Mouse (Mus musculus) ES-CJ7 (cell line): Measurements from ENCODE around the gene Riox2.

ENCODE experiments used
- DNase-seq: peaks from one replicate; pipeline ENCODE4 v3.0.0; 2011; ENCODE audit warnings: low read depth, low spot score

Riox2 gene

GRCm38 (mm10) chr16:59517447-59518219 is 46.1 kb downstream of the Riox2 start:
- no peak for DNase-seq

DNA sequence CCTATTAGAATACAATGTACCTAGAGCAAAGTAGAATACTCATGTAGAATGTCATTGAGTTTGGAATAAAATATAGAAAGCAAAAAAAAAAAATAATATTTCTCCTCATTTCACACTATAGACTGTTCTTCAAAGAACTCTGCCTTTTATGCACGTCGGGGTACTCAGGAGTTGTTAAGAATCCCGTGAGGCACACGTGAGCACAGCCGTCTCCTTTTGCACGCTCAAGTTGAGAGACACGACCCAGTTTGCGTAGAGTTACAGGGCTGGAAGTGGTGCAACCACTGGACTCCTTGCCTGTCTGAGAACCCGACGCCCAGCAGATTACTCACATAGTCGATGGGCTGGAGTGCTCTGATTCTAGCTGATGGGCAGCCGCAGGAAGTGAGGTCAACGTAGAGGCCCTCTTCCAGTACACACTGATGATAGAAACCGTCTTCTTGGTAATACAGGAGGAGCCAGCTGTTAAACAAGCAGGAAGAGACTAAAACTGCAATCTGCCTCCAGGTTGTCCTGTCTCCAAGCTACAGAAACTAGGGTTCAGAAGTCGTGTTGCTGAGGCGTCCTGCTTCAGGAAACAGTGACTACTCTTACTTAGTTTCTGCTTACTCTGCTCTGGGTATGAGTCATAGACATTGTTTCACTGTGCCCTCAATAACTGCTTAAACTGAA is 50.3 kb downstream of the Riox2 start:
- DNase-seq: no peak

DNA sequence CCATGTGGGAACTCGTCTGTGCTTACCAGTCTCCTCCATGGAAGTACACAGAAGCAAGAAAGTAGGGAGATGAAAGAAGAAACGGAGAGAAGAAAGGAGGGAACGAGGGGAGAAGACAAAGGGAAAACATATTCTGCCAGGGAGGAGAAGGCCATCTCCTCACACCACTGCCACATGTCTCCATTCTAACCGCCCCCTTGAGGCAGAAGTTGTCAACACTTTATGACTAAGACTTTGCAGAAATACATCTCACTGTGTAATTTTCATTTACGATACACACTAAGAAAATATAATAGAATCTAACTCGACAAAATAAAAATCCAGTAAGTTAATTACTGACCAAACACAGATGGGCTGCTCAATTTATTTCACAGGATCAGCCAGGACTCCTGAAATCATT is 55.4 kb downstream of the Riox2 start:
- no peak for DNase-seq

DNA sequence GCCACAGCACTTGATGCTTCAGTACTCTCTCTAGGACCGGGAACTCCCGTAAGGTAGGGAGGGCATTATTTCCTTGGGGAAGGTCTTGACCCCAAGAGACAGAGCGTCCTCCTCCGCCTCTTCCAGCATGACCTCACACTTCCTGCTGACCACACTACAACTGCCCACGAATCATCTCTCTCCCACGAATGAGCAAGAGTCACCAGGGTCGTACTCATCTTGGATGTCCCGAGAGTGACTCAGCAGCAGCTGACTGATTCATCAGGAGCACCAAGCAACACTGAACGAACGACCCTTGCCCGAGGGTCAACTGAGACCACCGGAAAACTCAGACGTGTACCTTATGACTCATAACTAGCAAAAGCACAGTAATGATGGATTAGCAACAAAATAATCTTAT is 58.0 kb downstream of the Riox2 start:
- DNase-seq: no peak

GRCm38 (mm10) chr16:59531243-59531642 is 59.7 kb downstream of the Riox2 start:
- DNase-seq: no peak

DNA sequence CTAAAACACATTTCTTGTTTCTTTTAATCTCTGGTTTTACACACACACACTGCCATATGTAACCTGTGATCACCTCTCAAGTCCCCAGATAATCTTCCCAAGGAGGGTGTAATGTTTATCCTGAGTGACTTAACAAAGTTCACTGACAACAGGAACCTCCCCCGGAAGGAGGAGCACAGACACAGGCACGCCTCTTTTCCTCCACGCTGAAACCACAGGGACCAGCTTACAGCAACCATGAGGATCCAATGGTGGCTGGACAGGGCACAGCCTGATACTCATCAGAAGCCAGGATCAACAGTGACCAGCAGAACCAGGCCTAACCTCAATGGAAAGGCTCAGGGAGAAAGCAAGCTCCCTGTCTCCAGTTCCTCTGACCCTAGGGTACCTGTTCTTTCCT is 61.0 kb downstream of the Riox2 start:
- no peak for DNase-seq

GRCm38 (mm10) chr16:59534349-59534748 is 62.8 kb downstream of the Riox2 start:
- DNase-seq: no peak

- no peak for DNase-seq
Observed at GRCm38 (mm10) chr16:59535673-59536072, 64.1 kb downstream of the Riox2 start.

GRCm38 (mm10) chr16:59540944-59541343 is 69.4 kb downstream of the Riox2 start:
- no peak for DNase-seq

DNA sequence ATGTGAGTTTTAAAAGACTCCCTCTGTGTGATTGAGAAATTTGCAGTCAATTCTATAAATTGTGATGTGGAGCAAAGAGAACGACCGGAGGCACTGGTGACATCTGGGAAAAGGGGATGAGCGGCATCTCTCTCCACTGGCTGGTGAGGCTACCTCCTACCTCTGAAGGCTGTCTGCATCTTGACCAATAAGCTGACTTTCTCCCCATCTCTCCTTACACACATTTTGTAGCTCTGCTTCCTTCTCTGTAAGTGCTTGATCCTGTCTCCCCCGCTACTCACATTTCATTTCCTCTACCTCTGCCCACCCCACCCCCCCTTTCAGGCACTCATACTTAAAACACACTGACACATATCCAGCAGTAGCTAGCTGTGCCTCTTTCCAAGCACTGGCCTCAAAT is 69.8 kb downstream of the Riox2 start:
- DNase-seq: no peak
